Mouse (Mus musculus) CD4-positive helper T cell, adult 2 months (primary cell): ENCODE results near the gene Dnah10.

Experiments used
- DNase-seq: peaks from one replicate; pipeline ENCODE4 v3.0.0-alpha.2; 2012; ENCODE audit warnings: low read depth, missing footprints, low spot score

Gene Dnah10

DNA sequence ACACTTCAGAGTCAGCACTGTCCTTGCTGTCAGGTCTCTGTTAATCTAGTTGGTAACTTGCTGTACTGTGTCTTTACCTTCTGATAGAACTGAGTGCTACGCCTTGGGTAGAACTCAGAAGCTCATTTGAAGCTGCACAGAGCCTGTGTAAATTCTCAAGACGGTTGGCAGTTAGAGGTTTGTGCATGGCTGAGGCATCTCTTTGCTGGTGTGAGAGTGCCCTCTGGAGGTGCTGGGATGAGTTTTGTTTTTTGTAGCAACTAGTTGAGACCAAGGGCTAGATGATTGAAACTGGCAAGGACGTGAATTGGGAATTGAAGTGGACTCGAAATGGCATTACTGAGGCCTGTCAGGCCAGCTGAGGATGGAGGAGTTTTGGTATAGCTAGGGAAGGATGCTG is 144.1 kb downstream of the Dnah10 start:
- peak; percentile 64 for DNase-seq

DNA sequence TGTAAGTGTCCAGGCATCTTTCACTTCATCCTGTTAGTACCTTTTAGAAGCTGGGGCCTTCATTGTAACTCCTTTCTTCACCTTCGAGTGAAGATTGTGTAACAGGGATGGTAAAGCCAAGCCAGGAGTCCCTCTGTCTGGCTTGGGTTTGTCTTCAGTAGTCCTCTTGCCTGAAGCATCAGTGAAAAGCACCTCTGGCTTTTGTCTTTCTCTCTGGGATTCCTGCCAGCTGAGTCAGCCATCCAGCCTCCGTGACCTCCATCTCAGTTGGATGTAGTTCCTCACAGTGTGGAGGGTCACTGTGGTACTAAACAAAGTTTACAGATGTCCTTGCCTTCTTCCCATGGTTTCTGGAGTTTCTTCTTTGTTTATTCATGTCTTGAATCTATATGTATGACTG is 147.1 kb downstream of the Dnah10 start:
- DNase-seq: no peak

DNA sequence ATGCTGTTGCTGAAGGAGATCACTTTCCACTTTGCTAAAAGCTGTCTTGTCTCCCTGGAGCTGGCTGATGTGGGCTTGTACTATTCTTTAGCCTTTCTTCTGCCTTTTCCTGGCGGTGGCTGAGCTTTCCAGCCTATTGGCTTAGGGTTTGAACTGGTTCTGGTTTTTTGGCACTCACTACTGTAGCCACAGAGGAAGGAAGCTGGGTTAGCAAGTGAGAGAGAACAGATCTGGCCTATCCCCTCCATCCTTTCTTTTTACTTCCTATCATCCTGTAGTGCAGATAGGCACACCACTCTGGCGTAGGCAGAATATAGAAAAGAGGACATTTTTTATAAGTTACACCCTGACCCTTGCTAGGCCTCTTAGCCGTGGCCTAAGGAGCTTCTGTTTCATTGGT is 148.2 kb downstream of the Dnah10 start:
- DNase-seq: peak; percentile 38

DNA sequence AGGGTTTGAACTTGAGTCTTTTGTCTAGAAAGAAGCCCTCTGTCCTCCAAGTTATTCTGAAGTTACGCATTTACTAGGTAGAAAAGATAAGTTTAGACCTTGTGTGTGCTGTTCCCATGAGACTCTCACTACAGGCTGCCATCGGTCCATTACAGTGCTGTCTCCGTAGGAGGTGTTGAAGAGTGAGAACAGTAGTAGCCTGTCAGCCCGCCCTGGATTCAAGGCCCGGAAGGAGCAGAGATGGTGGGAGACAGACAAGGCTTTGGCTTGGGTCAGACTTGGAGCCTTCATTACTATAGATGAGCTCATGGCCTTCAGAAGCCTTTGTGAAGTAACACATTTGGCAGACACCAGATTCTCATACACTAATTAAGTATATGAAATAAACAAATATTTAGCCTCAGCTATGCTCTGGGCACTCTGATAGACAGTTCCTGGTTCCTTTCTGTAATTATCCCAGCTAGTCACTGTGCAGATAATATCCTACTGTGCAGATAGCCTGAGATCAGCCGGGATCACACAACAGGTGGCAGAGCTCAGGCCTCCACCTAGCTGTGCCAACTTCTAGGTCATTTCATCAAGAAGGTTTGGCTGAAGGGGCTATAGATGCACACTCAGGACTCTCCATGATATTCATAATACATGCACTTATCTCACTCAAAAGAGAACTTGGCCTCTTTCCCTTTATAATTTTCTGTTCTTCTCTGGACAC is 149.2 kb downstream of the Dnah10 start:
- no peak for DNase-seq

DNA sequence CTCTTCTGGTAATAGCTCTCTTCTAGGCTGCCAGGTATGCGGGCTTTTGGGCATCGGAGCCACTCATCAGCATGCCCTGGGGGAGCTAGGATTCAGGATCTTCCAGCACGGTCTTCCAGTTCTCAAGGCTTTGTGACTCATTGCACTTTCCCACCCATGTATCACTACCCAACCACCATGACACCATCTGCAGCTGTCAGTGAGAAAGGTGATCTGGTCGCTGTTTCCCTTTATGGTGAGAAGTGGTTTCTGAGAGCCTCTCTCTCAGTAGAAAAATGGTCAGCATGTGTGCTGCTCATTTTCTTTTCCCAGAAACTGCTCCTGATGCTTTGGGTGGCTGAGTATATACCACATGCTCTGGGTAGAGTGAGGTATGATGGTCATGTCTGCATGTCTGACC is 154.4 kb downstream of the Dnah10 start:
- no peak for DNase-seq

DNA sequence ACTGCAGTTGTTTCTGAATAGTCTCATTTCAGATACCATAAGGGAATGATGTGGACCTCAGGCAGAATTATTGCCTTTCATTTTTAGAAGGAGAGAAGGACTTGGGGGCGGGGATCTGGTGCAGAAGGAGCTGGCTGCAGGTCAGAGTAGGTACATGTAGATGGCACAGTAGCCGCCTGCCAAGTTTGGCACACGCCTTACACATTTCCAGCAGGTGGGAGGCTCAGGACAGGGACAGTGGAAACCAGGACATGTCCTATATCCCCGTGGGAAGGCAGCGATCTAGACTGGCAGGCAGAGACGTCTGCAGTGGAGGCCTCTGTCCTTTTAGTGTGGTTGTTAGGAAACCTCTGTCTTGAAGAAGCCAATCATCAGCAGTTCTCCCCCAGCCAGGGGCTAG is 154.9 kb downstream of the Dnah10 start:
- DNase-seq: no peak

DNA sequence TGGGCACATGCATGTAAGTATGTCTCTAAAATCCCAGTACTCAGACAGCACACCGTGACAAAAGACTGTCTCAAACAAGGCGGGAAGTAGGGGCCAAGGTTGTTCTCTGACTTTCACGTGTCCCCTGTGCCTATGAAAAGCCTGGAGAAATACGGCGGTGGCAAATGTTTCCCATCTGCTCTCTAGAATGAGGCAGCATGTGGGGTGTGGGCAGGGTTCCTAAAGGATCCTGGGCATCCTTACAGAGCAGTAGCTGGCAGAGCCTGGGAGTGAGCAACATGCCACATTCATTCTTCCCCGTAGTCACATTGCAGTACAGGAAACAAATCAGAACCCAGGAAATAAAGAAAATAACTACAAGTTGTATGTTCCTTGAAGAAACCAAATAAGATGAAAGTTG is 159.0 kb downstream of the Dnah10 start:
- DNase-seq: no peak
